Mouse (Mus musculus) G1E (cell line): ENCODE results near the gene Gpr4. TPM values are rescaled to one million over a fixed set of nuclear protein-coding genes. Genes with fewer than 3 reads are reported as not detected.
A peak's percentile ranks its signal among the peaks of the same experiment; 100 is the strongest.

Source experiments
- ATAC-seq: 2 replicates; pipeline ENCODE4 v1.8.0; 2016; ENCODE audit warnings: mild to moderate bottlenecking; ENCODE audit not compliant: insufficient number of reproducible peaks, poor library complexity, low FRiP score, severe bottlenecking; ENCODE audit errors: extremely low read depth
- DNase-seq: peaks from one replicate; pipeline ENCODE4 v3.0.0; 2012; ENCODE audit warnings: low spot score
- H3K27me3 ChIP-seq: 2 replicates; pipeline ENCODE4 v1.6.1; 2012; ENCODE audit warnings: mild to moderate bottlenecking, low read length, inconsistent platforms; ENCODE audit not compliant: insufficient read depth
- H3K36me3 ChIP-seq: replicated peaks from 2 replicates; pipeline ENCODE3; 2012; ENCODE audit warnings: mild to moderate bottlenecking, inconsistent platforms
- H3K4me1 ChIP-seq: 2 replicates; pipeline ENCODE4 v1.6.1; 2012; ENCODE audit warnings: low read depth, low read length, inconsistent platforms, mixed read lengths; ENCODE audit not compliant: insufficient read depth
- H3K4me3 ChIP-seq: 2 replicates; pipeline ENCODE4 v1.5.1; 2012; ENCODE audit warnings: low read depth, mild to moderate bottlenecking, inconsistent platforms, low read length, moderate library complexity, mixed read lengths
- H3K9me3 ChIP-seq: replicated peaks from 2 replicates; pipeline ENCODE4 v1.6.1; 2012; ENCODE audit warnings: inconsistent platforms
- CTCF ChIP-seq: IDR thresholded peaks from 2 replicates; pipeline ENCODE4 v1.5.1; 2012; ENCODE audit warnings: low read depth, low read length, inconsistent platforms, mixed read lengths
- GATA1 ChIP-seq: IDR thresholded peaks from 2 replicates; pipeline ENCODE4 v1.6.1; 2012; ENCODE audit warnings: borderline replicate concordance, low read length, inconsistent platforms, mixed read lengths
- GATA2 ChIP-seq: IDR thresholded peaks from 2 replicates; pipeline ENCODE4 v1.6.1; 2012; ENCODE audit warnings: low read depth, low read length, inconsistent platforms, borderline replicate concordance
- POLR2AphosphoS5 ChIP-seq: IDR thresholded peaks from 2 replicates; pipeline ENCODE4 v1.6.1; 2012; ENCODE audit warnings: low read depth, low read length, inconsistent platforms; ENCODE audit not compliant: insufficient replicate concordance
- TAL1 ChIP-seq: conservative IDR thresholded peaks from 2 replicates; pipeline ENCODE4 v1.6.1; 2012; ENCODE audit warnings: low read depth, low read length, inconsistent platforms, mixed read lengths
- polyA plus RNA-seq: library from polyadenylated mRNA; stranded (reverse); fragments of >175 nt; gene quantifications from 2 replicates; pipeline ENCODE4 v1.2.3, GENCODE M21; 2012
- total RNA-seq, 2 experiments: library from RNA; stranded (forward) in 1 of 2; stranded (reverse) in 1 of 2; fragments of 200-1000 nt in 1 of 2; fragments of >200 nt in 1 of 2; fragmentation: Nextera tagmentation in 1 of 2; gene quantifications; 2 replicates each; pipeline ENCODE4 v1.2.3; 2014 to 2017

The Gpr4 gene
- total and polyA plus RNA-seq, 3 experiments = 0.11 to 0.30 (median 0.16) TPM

GRCm38 (mm10) chr7:19238344-19238743 is 26.0 kb downstream of the Gpr4 start:
- Histone ChIP-seq H3K4me1 (peaks cover 49% of the 10 kb centered on the region), H3K36me3 (peaks cover 61% of the 10 kb centered on the region), H3K27me3 (no peaks in the 10 kb centered on the region), H3K9me3 (no peaks in the 10 kb centered on the region), H3K4me3 (no peak overlapping the region)
- DNase-seq (no peak), ATAC-seq (no peak)
- TF ChIP-seq GATA1 = no peak
- no peak for TF ChIP-seq TAL1
- no peak for TF ChIP-seq POLR2AphosphoS5
- TF ChIP-seq GATA2 = no peak
- TF ChIP-seq CTCF = no peak

DNA sequence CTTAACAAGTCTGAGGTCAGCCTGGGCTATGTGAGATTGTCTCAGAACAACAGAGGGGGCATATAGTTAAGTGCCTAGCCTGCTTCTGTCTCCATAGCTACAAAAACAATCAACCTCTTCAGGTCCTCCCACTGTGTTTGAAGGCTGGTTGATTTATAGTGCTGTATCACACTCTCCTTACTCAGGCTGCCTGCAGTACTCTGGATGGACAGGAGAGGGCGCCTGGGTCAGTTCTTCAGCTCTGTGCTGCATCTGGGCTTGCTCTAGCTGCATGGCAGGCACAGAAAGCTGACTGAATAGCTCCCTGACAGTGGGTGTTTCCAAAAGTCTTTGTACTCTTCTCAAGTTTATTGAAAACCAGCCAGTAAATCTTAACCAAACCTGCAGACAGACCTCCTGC is 27.1 kb downstream of the Gpr4 start:
- DNase-seq (peak; percentile 52), ATAC-seq (peak; percentile 71)
- peaks cover 49% of the 10 kb centered on the region for H3K4me1 ChIP-seq
- H3K36me3 ChIP-seq = peaks cover 62% of the 10 kb centered on the region
- H3K27me3 ChIP-seq = no peaks in the 10 kb centered on the region
- TF ChIP-seq CTCF (peak; percentile 60), GATA1 (no peak)
- no peak overlapping the region for H3K4me3 ChIP-seq
- no peaks in the 10 kb centered on the region for H3K9me3 ChIP-seq

GRCm38 (mm10) chr7:19239986-19240385 is 27.6 kb downstream of the Gpr4 start:
- no peak for TF ChIP-seq POLR2AphosphoS5
- no peak for TF ChIP-seq GATA2
- no peak for TF ChIP-seq CTCF
- TF ChIP-seq TAL1 = no peak
- no peak for TF ChIP-seq GATA1
- ATAC-seq (no peak), DNase-seq (no peak)
- H3K4me1 ChIP-seq = peaks cover 48% of the 10 kb centered on the region
- no peak overlapping the region for H3K4me3 ChIP-seq
- no peaks in the 10 kb centered on the region for H3K27me3 ChIP-seq
- peaks cover 63% of the 10 kb centered on the region for H3K36me3 ChIP-seq
- no peaks in the 10 kb centered on the region for H3K9me3 ChIP-seq

DNA sequence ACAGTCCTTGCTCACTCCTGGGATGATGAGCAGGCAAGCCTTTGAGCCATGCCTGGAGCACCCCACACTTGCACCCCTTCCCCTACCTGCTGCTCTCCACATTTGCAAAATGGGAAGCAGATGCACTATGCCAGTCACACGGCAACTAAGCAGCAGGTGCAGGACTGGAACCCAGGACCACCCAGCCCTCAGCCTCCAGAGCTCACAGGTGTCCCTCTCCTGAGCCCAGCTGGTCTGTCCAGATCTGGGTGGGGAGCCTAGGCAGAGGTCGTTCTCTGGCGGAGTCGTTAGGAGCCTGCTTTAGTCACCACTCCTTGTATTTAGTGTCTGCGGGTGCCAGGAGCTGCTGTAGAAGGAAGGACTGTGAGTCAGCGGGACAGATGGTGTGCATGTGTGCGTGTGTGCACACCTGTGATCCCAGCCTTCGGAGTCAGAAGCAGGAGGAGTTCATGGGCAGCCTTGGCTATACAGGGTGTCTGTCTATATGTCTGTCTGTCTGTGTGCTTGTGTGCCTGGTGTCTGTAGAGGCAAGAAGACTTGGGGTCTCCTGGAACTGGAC is 28.6 kb downstream of the Gpr4 start:
- peaks cover 66% of the 10 kb centered on the region for H3K36me3 ChIP-seq
- DNase-seq = no peak
- H3K4me1 ChIP-seq = peaks cover 50% of the 10 kb centered on the region
- TF ChIP-seq GATA1 = no peak
- no peak for TF ChIP-seq CTCF
- TF ChIP-seq TAL1 = no peak
- no peak for TF ChIP-seq POLR2AphosphoS5
- no peak for TF ChIP-seq GATA2
- no peaks in the 10 kb centered on the region for H3K27me3 ChIP-seq
- H3K9me3 ChIP-seq = no peaks in the 10 kb centered on the region
- ATAC-seq = no peak
- H3K4me3 ChIP-seq = no peak overlapping the region

GRCm38 (mm10) chr7:19242005-19242404 is 29.7 kb downstream of the Gpr4 start:
- Histone ChIP-seq H3K27me3 (no peaks in the 10 kb centered on the region), H3K36me3 (peaks cover 67% of the 10 kb centered on the region), H3K9me3 (no peaks in the 10 kb centered on the region), H3K4me3 (no peak overlapping the region), H3K4me1 (peaks cover 51% of the 10 kb centered on the region)
- no peak for ATAC-seq
- no peak for TF ChIP-seq GATA1
- TF ChIP-seq POLR2AphosphoS5 = no peak
- TF ChIP-seq TAL1 = no peak
- TF ChIP-seq CTCF = no peak
- TF ChIP-seq GATA2 = no peak
- DNase-seq = no peak

- no peak overlapping the region for H3K4me3 ChIP-seq
- peaks cover 51% of the 10 kb centered on the region for H3K4me1 ChIP-seq
- TF ChIP-seq POLR2AphosphoS5 (no peak), GATA2 (no peak), TAL1 (no peak), CTCF (no peak), GATA1 (no peak)
- H3K27me3 ChIP-seq = no peaks in the 10 kb centered on the region
- DNase-seq (no peak), ATAC-seq (no peak)
- H3K36me3 ChIP-seq = peaks cover 68% of the 10 kb centered on the region
- H3K9me3 ChIP-seq = no peaks in the 10 kb centered on the region
These were observed 31.5 kb downstream of the Gpr4 start for GRCm38 (mm10) chr7:19243858-19244257.

GRCm38 (mm10) chr7:19245083-19245482 is 32.7 kb downstream of the Gpr4 start:
- Histone ChIP-seq H3K27me3 (no peaks in the 10 kb centered on the region), H3K4me3 (no peak overlapping the region), H3K9me3 (no peaks in the 10 kb centered on the region), H3K4me1 (peaks cover 40% of the 10 kb centered on the region), H3K36me3 (peaks cover 71% of the 10 kb centered on the region)
- ATAC-seq = no peak
- TF ChIP-seq GATA2 = no peak
- no peak for TF ChIP-seq POLR2AphosphoS5
- no peak for TF ChIP-seq TAL1
- no peak for TF ChIP-seq CTCF
- no peak for DNase-seq
